Mouse (Mus musculus) limb, embryonic 15.5 days (tissue): ENCODE results near the gene Gm42372. TPM values are rescaled to one million over a fixed set of nuclear protein-coding genes. Genes with fewer than 3 reads are reported as not detected.

Source experiments
- ATAC-seq: fragments of 200-750 bp; cut with Nextera tagmentation; 2 replicates; pipeline ENCODE4 v1.8.0; 2017; ENCODE audit warnings: low read depth, moderate TSS enrichment; ENCODE audit not compliant: insufficient number of reproducible peaks, low FRiP score, low TSS enrichment
- H3K27ac ChIP-seq: fragments of 300-500 bp; sonication (generic); 2 replicates; pipeline ENCODE4 v1.5.1; 2015; ENCODE audit warnings: moderate library complexity, mild to moderate bottlenecking, inconsistent platforms
- H3K27me3 ChIP-seq: fragments of 300-500 bp; sonication (generic); 2 replicates; pipeline ENCODE4 v1.6.1; 2015; ENCODE audit warnings: inconsistent platforms
- H3K36me3 ChIP-seq: fragments of 300-500 bp; sonication (generic); 2 replicates; pipeline ENCODE4 v1.6.1; 2015; ENCODE audit warnings: inconsistent platforms
- H3K4me1 ChIP-seq: fragments of 300-500 bp; sonication (generic); 2 replicates; pipeline ENCODE4 v1.6.1; 2015; ENCODE audit warnings: inconsistent platforms
- H3K4me2 ChIP-seq: fragments of 300-500 bp; sonication (generic); 2 replicates; pipeline ENCODE4 v1.6.1; 2015; ENCODE audit warnings: mild to moderate bottlenecking, inconsistent platforms
- H3K4me3 ChIP-seq: fragments of 300-500 bp; sonication (generic); 2 replicates; pipeline ENCODE4 v1.5.1; 2015; ENCODE audit warnings: mild to moderate bottlenecking, inconsistent platforms
- H3K9ac ChIP-seq: fragments of 300-500 bp; sonication (generic); 2 replicates; pipeline ENCODE4 v1.6.1; 2015; ENCODE audit warnings: inconsistent platforms
- H3K9me3 ChIP-seq: fragments of 300-500 bp; sonication (generic); 2 replicates; pipeline ENCODE4 v1.6.1; 2016; ENCODE audit warnings: inconsistent platforms
- WGBS: fragments of 180-500 bp; shearing (Covaris S2); methylation state at CpG from one replicate; pipeline ENCODE4 v1.1.7; 2015; 5-methylcytosine and 5-hydroxymethylcytosine counted together
- polyA plus RNA-seq: library from polyadenylated mRNA; unstranded; fragments of >200 nt; fragmentation: Nextera tagmentation; extraction: Ambion mirVana; gene quantifications from 2 replicates; pipeline ENCODE4 v1.2.1, GENCODE M21; 2015

Gm42372 gene
- 0.14 and 0.20 TPM in 2 replicates for polyA plus RNA-seq

- H3K27ac ChIP-seq, result 0 out of 2 replicates have a peak within 1 kb of the TSS, but pooled peaks have one; percentile 27
- H3K9ac ChIP-seq, result no peak within 1 kb of the TSS
- H3K4me1 ChIP-seq, result peaks cover 26% of the 10 kb centered on the region
- H3K27me3 ChIP-seq, result no peaks in the 10 kb centered on the region
- H3K4me3 ChIP-seq, result peak within 1 kb of the TSS; percentile 15
- WGBS, result 21% methylated on average over 26 of the region's 26 CpGs
- no peaks in the 10 kb centered on the region for H3K36me3 ChIP-seq
- ATAC-seq, result no peak
- H3K4me2 ChIP-seq, result peak within 1 kb of the TSS; percentile 32
- no peaks in the 10 kb centered on the region for H3K9me3 ChIP-seq
Observed at GRCm38 (mm10) chr7:16982859-16983568, at the start of gene Gm42372. Gene Gm42372 (plus strand): TSS chr7:16983086.

- no peak overlapping the region for H3K4me3 ChIP-seq
- no peaks in the 10 kb centered on the region for H3K9me3 ChIP-seq
- 53% methylated on average over 4 of the region's 4 CpGs for WGBS
- ATAC-seq, result no peak
- no peak overlapping the region for H3K4me2 ChIP-seq
- H3K36me3 ChIP-seq, result no peaks in the 10 kb centered on the region
- H3K4me1 ChIP-seq, result peaks cover 20% of the 10 kb centered on the region
- H3K27me3 ChIP-seq, result no peaks in the 10 kb centered on the region
- no peak overlapping the region for H3K27ac ChIP-seq
- no peak overlapping the region for H3K9ac ChIP-seq
Observed at GRCm38 (mm10) chr7:16937312-16937711, 45.6 kb upstream of the Gm42372 start.

- WGBS, result 66% methylated on average over 17 of the region's 17 CpGs
- Histone ChIP-seq H3K4me2 (no peak overlapping the region), H3K4me3 (no peak overlapping the region), H3K27me3 (no peaks in the 10 kb centered on the region), H3K36me3 (no peaks in the 10 kb centered on the region), H3K27ac (no peak overlapping the region), H3K9me3 (no peaks in the 10 kb centered on the region), H3K9ac (no peak overlapping the region), H3K4me1 (peaks cover 20% of the 10 kb centered on the region)
- ATAC-seq, result no peak
Observed at GRCm38 (mm10) chr7:16938117-16938791, 44.6 kb upstream of the Gm42372 start.

GRCm38 (mm10) chr7:16940292-16940691 lies 42.6 kb upstream of the Gm42372 start:
- H3K27ac ChIP-seq, result peak overlapping the region; percentile 78

GRCm38 (mm10) chr7:16942861-16943260 lies 40.0 kb upstream of the Gm42372 start:
- WGBS, result 61% methylated on average over 4 of the region's 4 CpGs
- Histone ChIP-seq H3K9me3 (no peaks in the 10 kb centered on the region), H3K4me1 (peaks cover 59% of the 10 kb centered on the region)

More at GRCm38 (mm10) chr7:16940292-16940691, 42.6 kb upstream of the Gm42372 start:
- Histone ChIP-seq H3K27me3 (peaks cover 7% of the 10 kb centered on the region), H3K4me3 (no peak overlapping the region), H3K36me3 (no peaks in the 10 kb centered on the region), H3K4me2 (0 out of 2 replicates have a peak overlapping the region, but pooled peaks have one; percentile 5), H3K9me3 (no peaks in the 10 kb centered on the region), H3K9ac (no peak overlapping the region), H3K4me1 (peaks cover 34% of the 10 kb centered on the region)
- no peak for ATAC-seq
- WGBS, result 28% methylated on average over 7 of the region's 7 CpGs

GRCm38 (mm10) chr7:16944061-16944807 lies 38.7 kb upstream of the Gm42372 start, which contains the start of gene Pnmal2:
Gene Pnmal2 (plus strand): TSS chr7:16944682.
- Histone ChIP-seq H3K36me3 (no peaks in the 10 kb centered on the region), H3K27ac (peak within 1 kb of the TSS; percentile 69), H3K27me3 (peaks cover 41% of the 10 kb centered on the region), H3K9me3 (no peaks in the 10 kb centered on the region), H3K4me1 (peaks cover 68% of the 10 kb centered on the region), H3K4me3 (peak within 1 kb of the TSS; percentile 64), H3K9ac (peak within 1 kb of the TSS; percentile 69), H3K4me2 (peak within 1 kb of the TSS; percentile 81)
- peak; percentile 86 for ATAC-seq
- 14% methylated on average over 36 of the region's 36 CpGs for WGBS

More at GRCm38 (mm10) chr7:16942861-16943260, 40.0 kb upstream of the Gm42372 start:
- Histone ChIP-seq H3K27ac (no peak overlapping the region), H3K4me3 (no peak overlapping the region), H3K9ac (no peak overlapping the region), H3K36me3 (no peaks in the 10 kb centered on the region), H3K4me2 (no peak overlapping the region), H3K27me3 (peaks cover 29% of the 10 kb centered on the region)
- no peak for ATAC-seq

- Histone ChIP-seq H3K27me3 (peaks cover 48% of the 10 kb centered on the region), H3K4me3 (peak overlapping the region; percentile 64), H3K27ac (peak overlapping the region; percentile 69), H3K9ac (peak overlapping the region; percentile 69), H3K36me3 (no peaks in the 10 kb centered on the region), H3K9me3 (no peaks in the 10 kb centered on the region), H3K4me1 (peaks cover 70% of the 10 kb centered on the region), H3K4me2 (peak overlapping the region; percentile 81)
- ATAC-seq, result no peak
- WGBS, result 1% methylated on average over 22 of the region's 22 CpGs
Observed at GRCm38 (mm10) chr7:16944808-16945315, 38.0 kb upstream of the Gm42372 start.

GRCm38 (mm10) chr7:16945419-16945818 lies 37.5 kb upstream of the Gm42372 start:
- Histone ChIP-seq H3K4me2 (peak overlapping the region; percentile 81), H3K27me3 (peaks cover 48% of the 10 kb centered on the region), H3K9me3 (no peaks in the 10 kb centered on the region), H3K27ac (0 out of 2 replicates have a peak overlapping the region, but pooled peaks have one; percentile 69), H3K4me1 (peaks cover 69% of the 10 kb centered on the region), H3K36me3 (no peaks in the 10 kb centered on the region), H3K9ac (0 out of 2 replicates have a peak overlapping the region, but pooled peaks have one; percentile 69), H3K4me3 (peak overlapping the region; percentile 64)
- no peak for ATAC-seq
- WGBS, result 18% methylated on average over 17 of the region's 17 CpGs

- no peaks in the 10 kb centered on the region for H3K9me3 ChIP-seq
- H3K9ac ChIP-seq, result peak overlapping the region; percentile 18
- H3K27ac ChIP-seq, result peak overlapping the region; percentile 67
- peaks cover 48% of the 10 kb centered on the region for H3K27me3 ChIP-seq
- peaks cover 64% of the 10 kb centered on the region for H3K4me1 ChIP-seq
- 10% methylated on average over 53 of the region's 53 CpGs for WGBS
- ATAC-seq, result no peak
- no peaks in the 10 kb centered on the region for H3K36me3 ChIP-seq
- H3K4me2 ChIP-seq, result peak overlapping the region; percentile 81
- peak overlapping the region; percentile 64 for H3K4me3 ChIP-seq
Observed at GRCm38 (mm10) chr7:16946441-16947348, 36.2 kb upstream of the Gm42372 start.

- WGBS, result 14% methylated on average over 22 of the region's 22 CpGs
- H3K4me1 ChIP-seq, result peaks cover 64% of the 10 kb centered on the region
- H3K9ac ChIP-seq, result peak overlapping the region; percentile 18
- H3K4me3 ChIP-seq, result peak overlapping the region; percentile 64
- H3K9me3 ChIP-seq, result no peaks in the 10 kb centered on the region
- no peak; the same call in 1 of the 2 replicates for ATAC-seq
- H3K4me2 ChIP-seq, result peak overlapping the region; percentile 81
- H3K27ac ChIP-seq, result peak overlapping the region; percentile 67
- no peaks in the 10 kb centered on the region for H3K36me3 ChIP-seq
- peaks cover 48% of the 10 kb centered on the region for H3K27me3 ChIP-seq
Observed at GRCm38 (mm10) chr7:16947349-16947895, 35.5 kb upstream of the Gm42372 start.
